Mouse (Mus musculus) lung, adult 2 months (tissue): ENCODE measurements around the gene Rbbp8nl.

Experiments used
- CTCF ChIP-seq: fragments of 200-500 bp; IDR thresholded peaks from 2 replicates; pipeline ENCODE4 v1.5.1; 2011; ENCODE audit warnings: mild to moderate bottlenecking, low read length, control low read depth; ENCODE audit not compliant: insufficient read depth
- POLR2A ChIP-seq: fragments of 200-500 bp; IDR thresholded peaks from 2 replicates; pipeline ENCODE4 v1.6.1; 2011; ENCODE audit warnings: low read depth, mild to moderate bottlenecking, control low read depth, low read length, borderline replicate concordance; ENCODE audit errors: extremely low read depth

DNA sequence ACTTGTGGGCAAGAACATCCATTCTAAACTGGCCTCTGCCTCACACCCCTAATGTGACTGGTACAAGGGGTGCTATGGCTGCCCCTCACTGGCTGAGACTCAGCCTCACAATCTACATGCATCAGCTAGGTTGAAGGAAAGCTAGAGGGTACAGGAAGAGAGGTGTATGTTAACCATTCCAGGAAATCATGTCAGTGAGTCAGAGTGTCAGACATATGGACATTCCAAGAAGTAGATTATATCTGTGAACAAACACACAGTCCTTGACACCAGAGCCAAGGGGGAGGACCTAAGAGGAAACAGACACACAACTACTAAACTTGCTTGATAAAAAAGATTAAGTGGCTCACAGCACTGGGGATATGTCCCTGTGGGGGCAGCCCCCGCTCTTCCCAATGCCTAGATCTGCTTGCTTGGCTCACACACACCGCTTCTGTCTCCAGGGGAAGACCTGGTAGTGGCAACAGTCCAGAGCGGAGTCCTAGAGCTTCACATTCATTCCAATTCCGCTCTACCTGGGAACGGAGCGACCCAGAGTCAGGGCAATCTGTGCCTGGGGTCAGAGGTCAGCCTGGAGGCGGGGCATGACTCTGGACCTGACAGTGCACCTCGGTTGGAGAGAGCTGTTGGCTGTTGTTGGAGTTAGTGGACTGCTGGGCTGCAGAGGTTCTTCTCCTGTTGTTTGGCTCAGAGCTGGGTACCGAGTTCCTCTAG lies 40.6 kb downstream of the Rbbp8nl start:
- TF ChIP-seq CTCF (no peak), POLR2A (no peak)
